Mouse (Mus musculus) heart, postnatal 0 days (tissue): ENCODE measurements around the gene Dock4. TPM values are rescaled to one million over a fixed set of nuclear protein-coding genes. Genes with fewer than 3 reads are reported as not detected.
A peak's percentile ranks its signal among the peaks of the same experiment; 100 is the strongest.

Experiments used
- ATAC-seq: fragments of 200-750 bp; cut with Nextera tagmentation; 2 replicates; pipeline ENCODE4 v1.8.0; 2017; ENCODE audit warnings: low read depth, moderate number of reproducible peaks, moderate library complexity; ENCODE audit not compliant: insufficient read depth
- DNase-seq: peaks from one replicate; pipeline ENCODE4 v3.0.0-alpha.2; 2016; ENCODE audit warnings: low spot score
- H3K27ac ChIP-seq: fragments of 300-500 bp; sonication (generic); 2 replicates; pipeline ENCODE4 v1.5.1; 2014; ENCODE audit warnings: low read depth, mild to moderate bottlenecking
- H3K27me3 ChIP-seq: fragments of 300-500 bp; sonication (generic); 2 replicates; pipeline ENCODE4 v1.6.1; 2014; ENCODE audit warnings: low read length, mixed read lengths; ENCODE audit not compliant: control insufficient read depth, insufficient read depth
- H3K36me3 ChIP-seq: fragments of 300-500 bp; sonication (generic); replicated peaks from 2 replicates; pipeline ENCODE4 v1.6.1; 2014; ENCODE audit warnings: low read length, mixed read lengths; ENCODE audit not compliant: control insufficient read depth, insufficient read depth
- H3K4me1 ChIP-seq: fragments of 300-500 bp; sonication (generic); 2 replicates; pipeline ENCODE4 v1.6.1; 2014; ENCODE audit warnings: antibody characterized with exemption; ENCODE audit not compliant: control insufficient read depth, insufficient read depth
- H3K4me2 ChIP-seq: fragments of 300-500 bp; sonication (generic); 2 replicates; pipeline ENCODE4 v1.6.1; 2014; ENCODE audit warnings: low read depth, mild to moderate bottlenecking, low read length, moderate library complexity
- H3K4me3 ChIP-seq: fragments of 300-500 bp; sonication (generic); 2 replicates; pipeline ENCODE4 v1.5.1; 2014; ENCODE audit warnings: low read depth, low read length
- H3K9ac ChIP-seq: fragments of 300-500 bp; sonication (generic); replicated peaks from 2 replicates; pipeline ENCODE4 v1.6.1; 2014; ENCODE audit warnings: low read depth, low read length, mixed read lengths
- H3K9me3 ChIP-seq: fragments of 300-500 bp; sonication (generic); replicated peaks from 2 replicates; pipeline ENCODE4 v1.6.1; 2016; ENCODE audit warnings: low read length; ENCODE audit not compliant: control insufficient read depth
- CTCF ChIP-seq: IDR thresholded peaks from 2 replicates; pipeline ENCODE4 v1.5.1; 2016; ENCODE audit warnings: antibody characterized with exemption, control low read depth, low read depth
- EP300 ChIP-seq: IDR thresholded peaks from 2 replicates; pipeline ENCODE4 v1.6.1; 2016; ENCODE audit warnings: antibody characterized with exemption, low read depth
- whole genome bisulfite sequencing: fragments of 180-500 bp; shearing (Covaris S2); extraction: QIAGEN DNeasy Blood & Tissue Kit; methylation state at CpG from one replicate; pipeline ENCODE4 v1.1.7; 2014; 5-methylcytosine and 5-hydroxymethylcytosine counted together
- polyA plus RNA-seq: library from polyadenylated mRNA; unstranded; fragments of >200 nt; fragmentation: Nextera tagmentation; extraction: Ambion mirVana; gene quantifications from 2 replicates; pipeline ENCODE4 v1.2.1, GENCODE M21; 2015
- total RNA-seq: library from RNA; depleted of rRNA; stranded (reverse); fragments of >200 nt; gene quantifications from 2 replicates; pipeline ENCODE4 v1.2.3, GENCODE M21; 2014; ENCODE audit warnings: low replicate concordance

The Dock4 gene
- total and polyA plus RNA-seq, 2 experiments from 2014 or later, result 4.2 to 9.2 TPM

GRCm38 (mm10) chr12:40694082-40694721 lies 248.4 kb downstream of the Dock4 start:
- Histone ChIP-seq H3K9ac (no peak overlapping the region), H3K9me3 (no peaks in the 10 kb centered on the region), H3K4me2 (no peak overlapping the region), H3K36me3 (no peaks in the 10 kb centered on the region), H3K27ac (0 out of 2 replicates have a peak overlapping the region, but pooled peaks have one; percentile 28), H3K4me3 (no peak overlapping the region), H3K27me3 (no peaks in the 10 kb centered on the region), H3K4me1 (no peaks in the 10 kb centered on the region)
- TF ChIP-seq EP300 (no peak), CTCF (no peak)
- 0 out of 2 replicates have a peak, but pooled peaks have one; percentile 33 for ATAC-seq
- DNase-seq, result no peak
- 42% methylated on average over 2 of the region's 2 CpGs for WGBS

- H3K4me1 ChIP-seq, result no peaks in the 10 kb centered on the region
- no peak overlapping the region for H3K9ac ChIP-seq
- no peaks in the 10 kb centered on the region for H3K9me3 ChIP-seq
- TF ChIP-seq CTCF (no peak), EP300 (no peak)
- no peak for DNase-seq
- no peak overlapping the region for H3K27ac ChIP-seq
- H3K36me3 ChIP-seq, result 0 out of 2 replicates have a peak, but pooled peaks cover 3% of the 10 kb centered on the region
- no peaks in the 10 kb centered on the region for H3K27me3 ChIP-seq
- 94% methylated on average over 4 of the region's 4 CpGs for WGBS
- no peak for ATAC-seq
- no peak overlapping the region for H3K4me2 ChIP-seq
- H3K4me3 ChIP-seq, result no peak overlapping the region
These were observed 252.6 kb downstream of the Dock4 start for GRCm38 (mm10) chr12:40698330-40698729.

GRCm38 (mm10) chr12:40702233-40702792 lies 256.6 kb downstream of the Dock4 start:
- H3K27me3 ChIP-seq, result no peaks in the 10 kb centered on the region
- H3K4me1 ChIP-seq, result peaks cover 3% of the 10 kb centered on the region; the same call in 1 of the 2 replicates
- DNase-seq (no peak), ATAC-seq (no peak)
- no peak for TF ChIP-seq CTCF
- no peak for TF ChIP-seq EP300
- no peak overlapping the region for H3K27ac ChIP-seq
- no peak overlapping the region for H3K9ac ChIP-seq
- no peak overlapping the region for H3K4me3 ChIP-seq
- no peaks in the 10 kb centered on the region for H3K9me3 ChIP-seq
- 0 out of 2 replicates have a peak, but pooled peaks cover 3% of the 10 kb centered on the region for H3K36me3 ChIP-seq
- 57% methylated on average over 5 of the region's 5 CpGs for WGBS
- H3K4me2 ChIP-seq, result no peak overlapping the region

GRCm38 (mm10) chr12:40704296-40704695 lies 258.5 kb downstream of the Dock4 start:
- H3K4me1 ChIP-seq, result peaks cover 3% of the 10 kb centered on the region; the same call in 1 of the 2 replicates
- no peak overlapping the region for H3K4me3 ChIP-seq
- DNase-seq (no peak), ATAC-seq (no peak)
- no peak overlapping the region for H3K4me2 ChIP-seq
- no peak overlapping the region for H3K27ac ChIP-seq
- 0 out of 2 replicates have a peak, but pooled peaks cover 3% of the 10 kb centered on the region for H3K36me3 ChIP-seq
- no peak overlapping the region for H3K9ac ChIP-seq
- WGBS, result 56% methylated on average over 5 of the region's 5 CpGs
- H3K27me3 ChIP-seq, result no peaks in the 10 kb centered on the region
- TF ChIP-seq EP300, result no peak
- TF ChIP-seq CTCF, result no peak
- H3K9me3 ChIP-seq, result no peaks in the 10 kb centered on the region

GRCm38 (mm10) chr12:40707108-40707507 lies 261.4 kb downstream of the Dock4 start:
- no peak overlapping the region for H3K4me2 ChIP-seq
- H3K4me1 ChIP-seq, result peaks cover 3% of the 10 kb centered on the region; the same call in 1 of the 2 replicates
- DNase-seq (no peak), ATAC-seq (no peak)
- no peaks in the 10 kb centered on the region for H3K9me3 ChIP-seq
- no peaks in the 10 kb centered on the region for H3K36me3 ChIP-seq
- WGBS, result 80% methylated on average over 1 of the region's 1 CpGs
- no peak overlapping the region for H3K27ac ChIP-seq
- no peak overlapping the region for H3K9ac ChIP-seq
- no peaks in the 10 kb centered on the region for H3K27me3 ChIP-seq
- TF ChIP-seq CTCF (no peak), EP300 (no peak)
- H3K4me3 ChIP-seq, result no peak overlapping the region
